Mouse (Mus musculus): ENCODE results near the gene Crlf2. TPM values are rescaled to one million over a fixed set of nuclear protein-coding genes. Genes with fewer than 3 reads are reported as not detected.

The Crlf2 gene
- total RNA-seq, 2 experiments from 2014 or later, result 11.5 to 22.1 TPM

- no peak for ATAC-seq (replicated peaks; ENCODE audit: poor library complexity)
Measured at GRCm38 (mm10) chr5:109550225-109550935, 8.4 kb downstream of the Crlf2 start.

GRCm38 (mm10) chr5:109548712-109549111 lies 10.1 kb downstream of the Crlf2 start:
- peak; percentile 76 for ATAC-seq (replicated peaks; ENCODE audit: poor library complexity)

- no peak for ATAC-seq (replicated peaks; ENCODE audit: poor library complexity)
Measured at GRCm38 (mm10) chr5:109547112-109547511, 11.7 kb downstream of the Crlf2 start.

GRCm38 (mm10) chr5:109509679-109510078 lies 49.1 kb downstream of the Crlf2 start:
- no peak for ATAC-seq (replicated peaks; ENCODE audit: poor library complexity)

GRCm38 (mm10) chr5:109506729-109507128 lies 52.1 kb downstream of the Crlf2 start:
- ATAC-seq (replicated peaks; ENCODE audit: poor library complexity), result peak; percentile 97

Other genes starting within 250 kb of the Crlf2 start
- gene Vmn2r16, start 228.8 kb downstream of the Crlf2 start, total RNA-seq (2015), result not detected in 2 replicates
- gene Vmn2r16, start 228.8 kb downstream of the Crlf2 start, total RNA-seq (2017), result not detected in 2 replicates
- not detected in 2 replicates for gene Vmn2r17, start 139.3 kb downstream of the Crlf2 start, total RNA-seq (2015)
- gene Vmn2r17, start 139.3 kb downstream of the Crlf2 start, total RNA-seq (2017), result not detected in 2 replicates
- gene 5430403G16Rik, start 132.0 kb upstream of the Crlf2 start, total RNA-seq (2015), result 4.5 and 6.8 TPM in 2 replicates
- 1.2 and 1.7 TPM in 2 replicates for gene 5430403G16Rik, start 132.0 kb upstream of the Crlf2 start, total RNA-seq (2017)
- gene 4930522L14Rik, start 192.9 kb upstream of the Crlf2 start, total RNA-seq (2015), result 15.7 and 22.4 TPM in 2 replicates
- gene 4930522L14Rik, start 192.9 kb upstream of the Crlf2 start, total RNA-seq (2017), result 15.8 and 18.1 TPM in 2 replicates